Comparison of ENCODE assay signal across 15 mouse cellular contexts in genomic region chr3:122352801-122353200, GRCm38 (mm10).
"Had no signal": no experiment of that assay in that cellular context is flagged by ENCODE, and none has a peak within 500 bp of the region (broad histone marks: within the 10 kb centered on the region; RNA-seq: fewer than 3 reads in every experiment).

No protein-coding gene starts in this region.

- H3K36me3 ChIP-seq: neural tube, embryonic 15.5 days; stomach, embryonic 15.5 days had no signal

- H3K27me3 ChIP-seq: neural tube, embryonic 15.5 days; stomach, embryonic 15.5 days had no signal

- H3K27ac ChIP-seq: neural tube, embryonic 15.5 days; stomach, embryonic 15.5 days; stomach, postnatal 0 days had no signal

- H3K4me2 ChIP-seq: neural tube, embryonic 15.5 days; stomach, embryonic 15.5 days had no signal

- H3K9ac ChIP-seq: neural tube, embryonic 15.5 days; stomach, embryonic 15.5 days had no signal

- H3K4me1 ChIP-seq: neural tube, embryonic 15.5 days; stomach, embryonic 15.5 days had no signal

- H3K4me3 ChIP-seq: neural tube, embryonic 15.5 days; stomach, embryonic 15.5 days had no signal

- H3K9me3 ChIP-seq: neural tube, embryonic 15.5 days; stomach, embryonic 15.5 days had no signal

- DNase-seq: retina, postnatal 1 day; right cerebral cortex, adult 18-20 months; right cerebral cortex, postnatal 14 days; right cerebral cortex, postnatal 25 days; right cerebral cortex, postnatal 4 days; spleen, adult 18-20 months; thymus, adult 18-20 months; thymus, adult 2 months; thymus, postnatal 14 days; thymus, postnatal 25 days; thymus, postnatal 36 days; thymus, postnatal 4 days had no signal
